Mouse (Mus musculus): ENCODE results near the gene Arhgap15.

The Arhgap15 gene

GRCm38 (mm10) chr2:43931687-43932086, 183.1 kb downstream of the Arhgap15 start:
- DNase-seq (ENCODE audit: low spot score), result no peak

GRCm38 (mm10) chr2:43939196-43939595, 190.6 kb downstream of the Arhgap15 start:
- no peak for DNase-seq (ENCODE audit: low spot score)

GRCm38 (mm10) chr2:43945679-43946078, 197.1 kb downstream of the Arhgap15 start:
- DNase-seq (ENCODE audit: low spot score), result no peak

- no peak for DNase-seq (ENCODE audit: low spot score)
These were observed 201.3 kb downstream of the Arhgap15 start for GRCm38 (mm10) chr2:43949775-43950492.

GRCm38 (mm10) chr2:43950741-43951140, 202.1 kb downstream of the Arhgap15 start:
- DNase-seq (ENCODE audit: low spot score), result no peak

- DNase-seq (ENCODE audit: low spot score), result no peak
These were observed 210.6 kb downstream of the Arhgap15 start for GRCm38 (mm10) chr2:43959189-43959588.

GRCm38 (mm10) chr2:43962466-43962865, 213.8 kb downstream of the Arhgap15 start:
- DNase-seq (ENCODE audit: low spot score), result no peak

GRCm38 (mm10) chr2:43968581-43968980, 220.0 kb downstream of the Arhgap15 start:
- peak; percentile 11 for DNase-seq (ENCODE audit: low spot score)

- DNase-seq (ENCODE audit: low spot score), result no peak
These were observed 229.1 kb downstream of the Arhgap15 start for GRCm38 (mm10) chr2:43977732-43978131.

- DNase-seq (ENCODE audit: low spot score), result no peak
These were observed 229.8 kb downstream of the Arhgap15 start for GRCm38 (mm10) chr2:43978177-43979013.

GRCm38 (mm10) chr2:43986066-43986465, 237.4 kb downstream of the Arhgap15 start:
- no peak for DNase-seq (ENCODE audit: low spot score)

- no peak for DNase-seq (ENCODE audit: low spot score)
These were observed 239.3 kb downstream of the Arhgap15 start for GRCm38 (mm10) chr2:43987919-43988318.

GRCm38 (mm10) chr2:43989850-43990249, 241.2 kb downstream of the Arhgap15 start:
- no peak for DNase-seq (ENCODE audit: low spot score)

- DNase-seq (ENCODE audit: low spot score), result no peak
These were observed 243.9 kb downstream of the Arhgap15 start for GRCm38 (mm10) chr2:43992510-43992909.

- DNase-seq (ENCODE audit: low spot score), result no peak
These were observed 253.8 kb downstream of the Arhgap15 start for GRCm38 (mm10) chr2:44002454-44002853.

GRCm38 (mm10) chr2:44010249-44010648, 261.6 kb downstream of the Arhgap15 start:
- DNase-seq (ENCODE audit: low spot score), result no peak

GRCm38 (mm10) chr2:44013388-44013787, 264.8 kb downstream of the Arhgap15 start:
- DNase-seq (ENCODE audit: low spot score), result no peak

GRCm38 (mm10) chr2:44016720-44017119, 268.1 kb downstream of the Arhgap15 start:
- DNase-seq (ENCODE audit: low spot score), result no peak

- DNase-seq (ENCODE audit: low spot score), result no peak
These were observed 268.9 kb downstream of the Arhgap15 start for GRCm38 (mm10) chr2:44017405-44018026.

- no peak for DNase-seq (ENCODE audit: low spot score)
These were observed 269.4 kb downstream of the Arhgap15 start for GRCm38 (mm10) chr2:44018033-44018432.

GRCm38 (mm10) chr2:44024704-44025103, 276.1 kb downstream of the Arhgap15 start:
- DNase-seq (ENCODE audit: low spot score), result no peak

GRCm38 (mm10) chr2:44029035-44029715, 280.6 kb downstream of the Arhgap15 start:
- DNase-seq (ENCODE audit: low spot score), result no peak
